Mouse (Mus musculus) sigmoid colon, adult 10 weeks (tissue): Measurements from ENCODE around the gene Treh. TPM values are rescaled to one million over a fixed set of nuclear protein-coding genes. Genes with fewer than 3 reads are reported as not detected.

Experiments used
- polyA plus RNA-seq: library from polyadenylated mRNA; stranded (reverse); fragments of 350-450 nt; fragmentation: Illumina TruSeq; extraction: RNeasy Lipid Tissue Mini Kit (QIAGEN cat#74804); gene quantifications from one replicate; pipeline ENCODE4 v1.2.3, GENCODE M21; 2014; ENCODE audit warnings: low read depth, low replicate concordance

Treh gene
- polyA plus RNA-seq, result not detected

GRCm38 (mm10) chr9:44673005-44673404 lies at the start of gene Treh:
Gene Treh (plus strand): TSS chr9:44673233.

GRCm38 (mm10) chr9:44734524-44735494 lies 61.8 kb downstream of the Treh start, which contains the start of gene Phldb1:
Gene Phldb1 (minus strand): TSS chr9:44735198.

Other genes with a start within 250 kb of the Treh start
- not detected for gene Foxr1, start 232.1 kb upstream of the Treh start, polyA plus RNA-seq
- gene Upk2, start 218.3 kb upstream of the Treh start, polyA plus RNA-seq, result not detected
- 0.82 TPM for gene Bcl9l, start 190.4 kb upstream of the Treh start, polyA plus RNA-seq
- gene Cxcr5, start 111.4 kb upstream of the Treh start, polyA plus RNA-seq, result 1.6 TPM
- gene Ddx6, start 68.3 kb upstream of the Treh start, polyA plus RNA-seq, result 251 TPM
- 1.8 TPM for gene Phldb1, start 62.0 kb downstream of the Treh start, polyA plus RNA-seq
- gene Arcn1, start 94.6 kb downstream of the Treh start, polyA plus RNA-seq, result 391 TPM
- gene Ift46, start 94.7 kb downstream of the Treh start, polyA plus RNA-seq, result 28.7 TPM
- 1.0 TPM for gene Tmem25, start 126.1 kb downstream of the Treh start, polyA plus RNA-seq
- not detected for gene Ttc36, start 129.8 kb downstream of the Treh start, polyA plus RNA-seq
- 28.0 TPM for gene Kmt2a, start 208.1 kb downstream of the Treh start, polyA plus RNA-seq
- 608 TPM for gene Atp5l, start 247.5 kb downstream of the Treh start, polyA plus RNA-seq